Mouse (Mus musculus): ENCODE measurements around the gene Ddr2.
"Not testable (repeated sequence)": the region's sequence is repeated elsewhere in the genome, so short reads cannot be mapped to it uniquely, and the experiment has no call there.

Ddr2 gene

DNA sequence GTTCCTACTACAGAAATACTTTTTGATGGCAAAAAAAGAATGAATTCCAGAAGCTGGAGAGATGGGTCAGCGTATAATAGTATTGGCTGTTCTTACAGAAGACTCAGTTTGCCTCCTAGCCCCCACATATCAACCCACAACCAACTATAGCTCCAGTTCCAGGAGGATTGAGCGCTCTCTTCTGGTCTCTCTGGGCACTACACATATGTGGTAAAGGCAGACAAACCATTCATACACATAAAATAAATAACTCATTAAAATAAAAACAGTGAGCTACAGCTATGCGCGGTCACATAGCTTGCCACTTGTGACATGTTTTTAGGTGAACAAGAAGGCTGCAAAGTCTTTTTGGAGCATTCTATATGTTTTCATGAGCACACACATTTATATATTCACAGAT, 71.2 kb downstream of the Ddr2 start:
- no peak for DNase-seq (ENCODE audit: low spot score)

- no peak for DNase-seq (ENCODE audit: low spot score)
These were observed 75.0 kb downstream of the Ddr2 start for GRCm38 (mm10) chr1:170035575-170035974.

DNA sequence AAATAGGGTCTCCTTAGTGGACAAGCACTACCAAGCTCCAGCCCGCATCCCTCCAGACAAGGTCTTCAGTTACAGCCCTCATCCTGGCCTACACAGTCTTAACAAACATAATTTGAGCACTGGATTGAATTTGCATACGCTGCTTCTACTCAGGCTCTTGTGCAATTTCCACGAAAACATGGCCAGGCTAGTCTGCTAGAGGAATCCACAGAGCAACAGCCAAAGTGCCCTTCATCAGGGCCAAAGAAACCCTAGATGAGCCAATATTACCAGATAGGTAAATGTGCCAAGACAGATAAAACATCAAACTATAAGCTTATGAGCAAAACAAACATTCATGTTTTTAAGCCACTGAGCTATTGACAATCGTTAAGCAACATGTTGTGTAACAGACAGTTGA, 75.6 kb downstream of the Ddr2 start:
- no peak for DNase-seq (ENCODE audit: low spot score)

DNA sequence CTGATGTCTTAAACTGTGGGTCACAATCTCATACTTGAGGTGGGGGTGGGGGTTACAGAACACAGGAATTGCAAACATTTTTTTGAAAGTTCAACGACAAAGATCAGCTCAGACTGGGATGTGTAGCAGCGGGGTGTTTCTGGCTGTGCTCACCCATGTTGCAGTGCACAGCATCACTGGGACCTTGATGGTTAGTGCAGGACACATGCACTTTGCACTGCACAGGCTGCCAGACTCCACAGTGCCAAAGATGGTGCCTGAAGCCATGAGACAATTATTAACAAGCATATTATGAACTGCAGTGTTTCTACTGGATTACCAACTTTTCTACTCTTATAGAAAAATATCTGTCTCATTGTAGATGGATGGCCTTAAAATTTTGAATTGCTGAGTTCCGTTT, 78.9 kb downstream of the Ddr2 start:
- no peak for DNase-seq (ENCODE audit: low spot score)

- DNase-seq (ENCODE audit: low spot score): no peak
These were observed 95.8 kb downstream of the Ddr2 start for GRCm38 (mm10) chr1:170014784-170015183.

- no peak for DNase-seq (ENCODE audit: low spot score)
These were observed 99.7 kb downstream of the Ddr2 start for GRCm38 (mm10) chr1:170010716-170011505.

- no peak for DNase-seq (ENCODE audit: low spot score)
These were observed 101.3 kb downstream of the Ddr2 start for GRCm38 (mm10) chr1:170009296-170009695.

- no peak for DNase-seq (ENCODE audit: low spot score)
These were observed 101.9 kb downstream of the Ddr2 start for GRCm38 (mm10) chr1:170008432-170009220.

DNA sequence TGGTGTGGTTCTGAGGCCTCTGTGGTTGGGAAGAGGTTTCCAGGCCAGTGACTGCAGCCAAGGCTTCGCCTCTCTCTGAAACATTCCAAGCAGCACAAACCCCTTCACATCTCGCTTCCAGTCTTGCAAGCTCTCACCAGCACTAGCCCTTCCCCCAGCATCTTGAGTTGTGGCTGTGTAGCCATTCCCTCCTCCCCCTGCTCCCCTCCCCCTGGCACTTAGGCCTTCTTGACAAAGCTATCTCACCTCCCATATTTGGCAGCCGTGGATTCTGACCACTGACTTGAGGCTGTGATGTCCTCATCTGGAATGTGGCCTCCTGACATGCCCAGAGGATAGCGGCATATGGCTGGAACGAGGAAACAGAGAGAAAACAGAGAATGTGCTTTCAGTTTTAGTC, 104.0 kb downstream of the Ddr2 start:
- DNase-seq (ENCODE audit: low spot score): peak; percentile 11

DNA sequence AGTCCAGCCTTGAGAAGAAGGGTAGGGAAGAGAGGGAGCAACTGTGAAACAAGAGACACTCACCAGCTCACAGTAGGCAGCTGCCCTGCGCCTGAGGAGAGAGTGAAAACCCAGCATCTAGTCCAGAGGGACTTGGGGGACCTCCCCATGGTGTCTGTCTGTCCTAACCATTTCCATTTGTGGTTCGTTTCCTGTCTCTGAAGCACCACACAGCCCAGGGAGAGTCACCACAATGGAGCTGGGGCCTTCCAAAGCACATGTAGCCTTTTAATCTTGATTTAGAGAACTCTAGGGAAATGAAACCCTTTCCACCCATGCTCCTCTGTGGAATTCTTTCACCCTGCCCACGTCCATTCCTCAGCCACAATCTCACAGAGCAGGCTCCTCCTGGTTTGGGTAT, 105.3 kb downstream of the Ddr2 start:
- DNase-seq (ENCODE audit: low spot score): no peak

- DNase-seq (ENCODE audit: low spot score): not testable (repeated sequence)
These were observed 116.7 kb downstream of the Ddr2 start for GRCm38 (mm10) chr1:169993901-169994300.

- DNase-seq (ENCODE audit: low spot score): no peak
These were observed 124.4 kb downstream of the Ddr2 start for GRCm38 (mm10) chr1:169986166-169986565.

DNA sequence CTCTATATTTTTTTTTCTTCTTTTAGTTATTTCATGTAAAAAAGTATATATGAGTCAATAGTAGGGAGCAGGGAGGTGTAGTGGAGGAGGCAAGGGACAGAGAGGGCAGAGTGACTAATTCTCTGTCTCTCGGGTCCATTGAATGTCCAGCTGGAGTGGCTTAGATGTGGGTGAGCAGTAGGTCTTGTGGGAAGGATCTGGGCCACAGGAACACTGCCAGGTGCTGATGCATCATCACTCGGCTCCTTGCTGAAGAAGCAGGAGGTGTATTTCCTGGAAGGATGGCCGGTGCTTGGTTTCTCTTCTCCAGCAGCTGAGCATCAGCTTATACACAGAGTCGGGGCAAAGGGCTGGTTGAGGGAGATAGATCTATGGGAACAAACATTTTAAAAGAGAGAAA, 132.9 kb downstream of the Ddr2 start:
- no peak for DNase-seq (ENCODE audit: low spot score)

- DNase-seq (ENCODE audit: low spot score): no peak
These were observed 138.6 kb downstream of the Ddr2 start for GRCm38 (mm10) chr1:169971998-169972397.

DNA sequence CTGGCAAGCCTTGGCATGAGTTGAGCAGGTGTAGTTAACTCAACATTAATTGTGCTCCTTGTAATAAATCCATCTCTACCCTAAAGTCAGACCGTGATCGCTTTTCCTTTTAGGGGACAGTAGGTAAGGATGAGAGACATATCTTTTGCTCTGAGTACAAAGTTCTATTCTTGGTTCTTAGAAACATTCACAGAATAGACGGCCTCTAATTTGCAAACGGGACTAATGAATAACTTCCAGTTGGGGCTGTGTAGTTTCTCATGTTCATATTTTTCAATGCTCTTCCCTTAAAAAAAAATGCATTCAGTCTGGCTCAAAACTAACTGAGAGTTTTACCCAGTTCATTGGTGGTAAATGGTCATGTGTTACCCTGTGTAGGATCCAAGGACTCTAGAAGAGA, 139.6 kb downstream of the Ddr2 start:
- DNase-seq (ENCODE audit: low spot score): no peak

DNA sequence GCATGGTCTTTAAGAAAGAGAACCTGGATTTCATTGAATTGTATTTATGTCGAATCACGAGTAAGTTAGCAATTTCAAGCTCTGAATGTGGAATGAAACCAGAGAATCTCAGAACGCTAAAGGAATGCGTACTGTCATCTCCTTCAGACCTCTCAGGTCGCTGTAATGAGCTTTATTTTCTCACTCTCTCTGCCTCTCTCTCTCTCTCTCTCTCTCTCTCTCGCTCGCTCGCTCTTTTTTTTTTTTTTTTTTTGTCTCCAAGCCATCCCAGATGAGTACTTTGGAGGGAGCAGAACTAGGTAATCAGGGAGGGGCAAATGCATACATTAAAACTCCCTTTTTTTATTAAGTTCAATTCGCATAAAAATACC, 141.1 kb downstream of the Ddr2 start:
- no peak for DNase-seq (ENCODE audit: low spot score)

GRCm38 (mm10) chr1:169968792-169969515, 141.6 kb downstream of the Ddr2 start, which contains the start of gene Hsd17b7:
Gene Hsd17b7, minus strand, starts transcription at chr1:169969241.
- peak; percentile 98 for DNase-seq (ENCODE audit: low spot score)

DNA sequence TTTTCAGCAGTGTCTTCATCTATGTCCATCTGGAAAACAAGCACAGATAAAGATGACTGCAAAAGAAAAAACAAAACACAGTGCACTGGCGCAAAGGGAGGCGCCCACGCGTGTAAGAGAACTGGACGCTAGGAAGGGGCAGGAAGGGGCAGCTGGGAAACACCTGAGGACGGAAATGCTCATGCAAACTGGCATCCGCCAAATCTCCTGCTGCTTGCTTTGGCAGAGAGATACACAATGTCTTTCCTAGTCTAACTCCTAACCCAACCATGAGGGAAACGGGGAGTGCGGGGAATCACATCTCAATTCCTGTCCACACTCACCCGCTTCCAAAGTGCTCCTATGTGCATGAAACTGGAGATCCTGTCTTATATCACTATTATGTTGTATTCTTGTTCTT, 157.5 kb downstream of the Ddr2 start:
- DNase-seq (ENCODE audit: low spot score): no peak

DNA sequence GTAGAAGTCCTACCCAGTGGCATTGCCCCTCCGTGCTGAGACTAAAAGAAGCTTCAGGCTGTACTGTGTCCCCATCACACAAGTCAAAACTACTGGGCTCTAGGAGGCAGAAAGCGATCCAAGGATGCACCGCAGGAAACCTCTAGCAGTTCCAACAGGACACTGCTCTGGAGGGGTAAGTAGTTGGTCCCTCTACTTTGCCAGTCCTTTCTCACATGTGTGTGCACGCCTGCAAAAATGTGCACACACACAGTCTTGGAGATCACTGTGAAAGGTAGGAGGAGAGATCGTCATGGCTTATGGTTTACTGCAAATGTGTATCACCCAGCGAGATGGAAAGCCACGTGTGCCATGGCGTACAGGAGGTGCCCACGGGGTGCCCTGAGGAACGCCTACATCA, 157.9 kb downstream of the Ddr2 start:
- no peak for DNase-seq (ENCODE audit: low spot score)

- no peak for DNase-seq (ENCODE audit: low spot score)
These were observed 159.0 kb downstream of the Ddr2 start for GRCm38 (mm10) chr1:169951561-169951960.

GRCm38 (mm10) chr1:169950651-169951050, 159.9 kb downstream of the Ddr2 start:
- no peak for DNase-seq (ENCODE audit: low spot score)

DNA sequence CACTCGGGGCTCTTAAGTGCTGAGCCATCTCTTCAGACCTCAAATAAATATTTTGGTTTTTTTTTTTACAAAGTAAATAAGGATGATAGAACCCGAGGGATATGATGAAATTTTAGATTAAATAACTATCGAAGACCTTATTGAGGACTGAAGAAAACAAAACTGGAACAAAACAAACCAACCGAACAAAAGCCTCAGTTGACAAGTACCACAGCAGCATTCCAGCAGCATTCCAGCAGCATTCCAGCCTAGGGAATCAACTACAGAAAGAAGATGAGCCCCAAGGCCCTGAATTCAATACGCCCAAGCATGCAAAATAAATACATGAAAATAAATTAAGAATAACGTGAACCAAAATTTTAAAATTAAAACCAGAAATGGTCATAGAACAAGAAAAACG, 160.6 kb downstream of the Ddr2 start:
- DNase-seq (ENCODE audit: low spot score): no peak

- DNase-seq (ENCODE audit: low spot score): no peak
These were observed 161.7 kb downstream of the Ddr2 start for GRCm38 (mm10) chr1:169948866-169949265.

All from ovary, postnatal 36 days (tissue).